Mouse (Mus musculus) T-helper 2 cell (primary cell): ENCODE results near the gene Mrpl17.

Experiments
- in situ Hi-C: fragments of 300-600 bp; cut with MboI, MseI; formaldehyde crosslinking; loops from one replicate; pipeline ENCODE4 v1.15.1; 2025; ENCODE audit warnings: high pct_unique_total_duplicates

The Mrpl17 gene

GRCm38 (mm10) chr7:105787285-105788140, 23.4 kb downstream of the Mrpl17 start, which contains the start of gene Dchs1:
Gene Dchs1, minus strand, starts transcription at chr7:105787654.
- in situ Hi-C loops, result no loop called here

GRCm38 (mm10) chr7:105786506-105787284, 24.2 kb downstream of the Mrpl17 start:
- in situ Hi-C loops, result no loop called here

GRCm38 (mm10) chr7:105784556-105784955, 26.3 kb downstream of the Mrpl17 start:
- in situ Hi-C loops, result no loop called here

- in situ Hi-C loops, result no loop called here
These were observed 27.0 kb downstream of the Mrpl17 start for GRCm38 (mm10) chr7:105783861-105784260.

GRCm38 (mm10) chr7:105778553-105779265, 32.2 kb downstream of the Mrpl17 start:
- in situ Hi-C loops, result no loop called here

GRCm38 (mm10) chr7:105777797-105778552, 32.9 kb downstream of the Mrpl17 start:
- in situ Hi-C loops, result no loop called here

- in situ Hi-C loops, result no loop called here
These were observed 33.6 kb downstream of the Mrpl17 start for GRCm38 (mm10) chr7:105777316-105777715.

GRCm38 (mm10) chr7:105776026-105776425, 34.9 kb downstream of the Mrpl17 start:
- in situ Hi-C loops, result no loop called here

GRCm38 (mm10) chr7:105774661-105775060, 36.2 kb downstream of the Mrpl17 start:
- in situ Hi-C loops, result no loop called here

GRCm38 (mm10) chr7:105773041-105773440, 37.9 kb downstream of the Mrpl17 start:
- in situ Hi-C loops, result no loop called here

- in situ Hi-C loops, result no loop called here
These were observed 38.6 kb downstream of the Mrpl17 start for GRCm38 (mm10) chr7:105772331-105772730.

GRCm38 (mm10) chr7:105769959-105770358, 40.9 kb downstream of the Mrpl17 start:
- in situ Hi-C loops, result no loop called here

- in situ Hi-C loops, result no loop called here
These were observed 43.2 kb downstream of the Mrpl17 start for GRCm38 (mm10) chr7:105767729-105768165.

GRCm38 (mm10) chr7:105764331-105764730, 46.6 kb downstream of the Mrpl17 start:
- in situ Hi-C loops, result no loop called here

GRCm38 (mm10) chr7:105762517-105763270, 48.2 kb downstream of the Mrpl17 start:
- in situ Hi-C loops, result no loop called here

- in situ Hi-C loops, result no loop called here
These were observed 49.0 kb downstream of the Mrpl17 start for GRCm38 (mm10) chr7:105761813-105762484.

GRCm38 (mm10) chr7:105753281-105753680, 57.6 kb downstream of the Mrpl17 start:
- in situ Hi-C loops, result no loop called here
